Mouse (Mus musculus): ENCODE measurements around the gene Scarb1.

DNA sequence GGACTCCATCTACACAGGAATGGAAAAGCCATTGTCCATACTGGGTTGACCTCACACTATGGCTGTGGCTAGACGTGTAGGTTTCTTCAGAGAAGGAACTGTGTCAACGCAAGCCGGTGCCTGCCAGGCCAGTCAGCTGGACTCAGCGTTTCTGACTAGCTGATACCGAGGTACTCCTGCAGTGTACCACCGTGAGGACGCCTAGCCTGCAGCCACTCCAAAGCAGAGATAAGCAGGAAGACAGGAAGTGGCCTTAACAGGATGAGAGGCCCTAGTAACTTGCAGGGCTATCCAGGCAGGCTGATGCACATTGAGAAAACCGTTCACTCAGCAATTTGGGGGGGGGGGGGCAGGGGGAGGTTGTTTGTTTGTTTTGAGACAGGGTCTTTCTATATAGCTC, 106.5 kb downstream of the Scarb1 start:
- TF ChIP-seq GATA1 (IDR thresholded peaks at IDR 0.05; ENCODE audit: low read length) = no peak
- no peak for TF ChIP-seq TAL1 (IDR thresholded peaks at IDR 0.05; ENCODE audit: low read length)
